Mouse (Mus musculus): Measurements from ENCODE around the gene Apod. TPM values are rescaled to one million over a fixed set of nuclear protein-coding genes. Genes with fewer than 3 reads are reported as not detected.

Gene Apod
- polyA plus RNA-seq (2014; fragmentation: Nextera tagmentation; extraction: Ambion mirVana): 36.8 and 104 TPM in 2 replicates

DNA sequence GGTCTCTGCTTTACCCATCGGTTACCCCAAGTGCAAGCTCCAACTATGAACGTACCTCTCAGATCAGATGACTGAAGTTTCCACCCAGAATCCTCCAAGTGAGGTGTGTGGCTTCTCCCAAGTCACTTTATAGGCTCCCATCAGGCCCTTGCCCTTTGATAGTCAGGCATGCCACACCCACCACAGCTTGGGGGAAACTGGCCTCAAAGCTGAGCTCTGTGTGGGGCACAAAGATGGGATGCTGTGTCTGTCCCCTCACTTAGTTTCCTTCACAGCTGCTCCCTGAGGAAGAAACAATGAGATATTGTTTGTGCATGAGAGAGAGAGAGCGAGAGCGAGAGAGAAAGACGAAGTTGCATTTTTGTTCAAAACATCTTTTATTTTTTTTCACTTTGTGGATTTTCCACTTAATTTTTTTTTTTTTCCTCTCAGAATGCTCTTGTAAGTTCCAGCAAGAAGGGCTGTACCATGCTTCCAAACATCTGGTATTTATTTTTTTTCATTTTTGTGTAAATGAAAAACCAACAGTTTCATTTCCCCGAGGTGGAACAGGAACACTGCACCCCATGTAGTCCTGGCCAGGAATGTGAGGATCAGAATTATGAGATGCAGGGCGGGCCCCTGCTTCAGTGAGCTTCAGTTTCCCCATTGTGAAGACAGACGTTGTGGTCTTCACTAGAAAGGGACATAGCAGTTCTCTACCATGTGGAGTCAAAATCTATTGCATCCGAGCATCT, at the start of gene Apod:
TSS of gene Apod (minus strand) at position 312 of the 737 bp plus-strand sequence.
- ATAC-seq (ENCODE audit: low FRiP score, low TSS enrichment) (no peak), DNase-seq (no peak)
- WGBS: 49% methylated on average over 9 of the region's 9 CpGs
- no peak within 1 kb of the TSS for H3K27ac ChIP-seq (replicated peaks; ENCODE audit: low read depth, low read length)
- H3K36me3 ChIP-seq (ENCODE audit: control insufficient read depth, insufficient read depth, low read length): no peaks in the 10 kb centered on the region
- H3K4me3 ChIP-seq (replicated peaks; ENCODE audit: low read depth, low read length): no peak within 1 kb of the TSS
- no peak within 1 kb of the TSS for H3K9ac ChIP-seq (replicated peaks; ENCODE audit: low read length)
- H3K4me2 ChIP-seq (ENCODE audit: low read length): no peak within 1 kb of the TSS
- H3K4me1 ChIP-seq (ENCODE audit: control insufficient read depth, insufficient read depth, low read length): no peaks in the 10 kb centered on the region
- H3K9me3 ChIP-seq (ENCODE audit: control insufficient read depth, low read length): no peaks in the 10 kb centered on the region
- no peaks in the 10 kb centered on the region for H3K27me3 ChIP-seq (ENCODE audit: control insufficient read depth, insufficient read depth, low read length)

DNA sequence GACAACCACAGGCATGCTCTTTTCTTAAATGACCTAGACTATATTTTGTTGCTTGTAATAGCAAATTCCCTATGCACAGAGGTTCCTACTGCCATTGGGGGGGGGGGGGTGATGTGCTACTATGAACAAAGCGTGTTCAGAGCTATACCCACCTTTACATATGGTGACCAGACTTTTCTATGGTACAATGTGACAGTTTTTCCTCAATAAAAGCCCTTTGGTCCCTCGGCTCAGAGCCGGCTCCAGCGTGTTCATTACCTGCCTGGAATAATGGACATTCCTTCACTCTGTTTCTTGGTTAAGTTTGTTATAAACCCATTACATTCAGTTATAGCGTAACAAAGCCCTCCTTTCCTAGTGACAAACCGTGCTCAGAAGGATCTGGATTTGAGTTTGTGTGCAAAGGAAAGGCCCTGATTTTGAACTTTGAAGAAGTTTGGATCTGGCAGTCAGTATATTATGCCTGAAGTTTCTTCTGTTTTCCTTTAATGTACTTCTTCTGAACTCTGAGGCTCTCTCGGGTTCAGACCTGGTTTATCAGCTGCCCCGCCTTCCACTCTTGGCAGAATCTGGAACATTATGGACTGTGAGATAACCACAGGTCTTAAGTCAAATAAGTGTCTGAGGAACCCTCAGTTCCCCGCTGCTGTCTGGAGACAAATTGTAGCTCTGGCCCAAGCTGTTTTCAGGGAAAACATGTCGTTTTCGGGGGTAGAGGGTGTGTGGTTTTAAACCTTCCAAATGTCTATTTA, 49.3 kb upstream of the Apod start:
- Histone ChIP-seq H3K27me3 (ENCODE audit: control insufficient read depth, insufficient read depth, low read length) (no peaks in the 10 kb centered on the region), H3K4me3 (replicated peaks; ENCODE audit: low read depth, low read length) (no peak overlapping the region), H3K36me3 (ENCODE audit: control insufficient read depth, insufficient read depth, low read length) (no peaks in the 10 kb centered on the region), H3K9ac (replicated peaks; ENCODE audit: low read length) (no peak overlapping the region), H3K9me3 (ENCODE audit: control insufficient read depth, low read length) (no peaks in the 10 kb centered on the region), H3K4me2 (ENCODE audit: low read length) (no peak overlapping the region), H3K27ac (replicated peaks; ENCODE audit: low read depth, low read length) (no peak overlapping the region), H3K4me1 (ENCODE audit: control insufficient read depth, insufficient read depth, low read length) (no peaks in the 10 kb centered on the region)
- DNase-seq (no peak), ATAC-seq (ENCODE audit: low FRiP score, low TSS enrichment) (no peak)
- WGBS: 82% methylated on average over 11 of the region's 11 CpGs

DNA sequence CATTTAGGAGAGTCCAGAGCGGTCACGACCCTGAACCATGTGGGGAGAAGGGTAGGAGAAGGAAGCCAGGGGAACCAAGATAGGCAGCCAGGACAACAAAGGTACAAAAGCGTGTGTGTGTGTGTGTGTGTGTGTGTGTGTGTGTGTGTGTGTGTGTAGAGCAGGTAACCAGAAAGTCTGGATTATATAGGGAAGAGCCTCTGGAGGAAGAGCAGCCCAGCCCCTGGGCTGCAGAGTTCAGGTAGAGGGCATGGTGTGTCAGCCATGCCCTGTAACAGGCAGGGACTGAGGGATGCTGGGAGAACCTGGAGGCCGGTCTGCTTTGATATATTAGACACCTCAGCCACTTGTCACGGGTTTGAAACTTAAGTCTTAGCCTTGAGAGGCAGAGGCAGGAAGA, 44.9 kb upstream of the Apod start:
- no peak overlapping the region for H3K27ac ChIP-seq (replicated peaks; ENCODE audit: low read depth, low read length)
- DNase-seq (no peak), ATAC-seq (ENCODE audit: low FRiP score, low TSS enrichment) (no peak)
- H3K4me1 ChIP-seq (ENCODE audit: control insufficient read depth, insufficient read depth, low read length): no peaks in the 10 kb centered on the region
- H3K4me3 ChIP-seq (replicated peaks; ENCODE audit: low read depth, low read length): no peak overlapping the region
- 71% methylated on average over 5 of the region's 5 CpGs for WGBS
- H3K9ac ChIP-seq (replicated peaks; ENCODE audit: low read length): no peak overlapping the region
- no peaks in the 10 kb centered on the region for H3K27me3 ChIP-seq (ENCODE audit: control insufficient read depth, insufficient read depth, low read length)
- H3K4me2 ChIP-seq (ENCODE audit: low read length): no peak overlapping the region
- H3K36me3 ChIP-seq (ENCODE audit: control insufficient read depth, insufficient read depth, low read length): no peaks in the 10 kb centered on the region
- no peaks in the 10 kb centered on the region for H3K9me3 ChIP-seq (ENCODE audit: control insufficient read depth, low read length)

DNA sequence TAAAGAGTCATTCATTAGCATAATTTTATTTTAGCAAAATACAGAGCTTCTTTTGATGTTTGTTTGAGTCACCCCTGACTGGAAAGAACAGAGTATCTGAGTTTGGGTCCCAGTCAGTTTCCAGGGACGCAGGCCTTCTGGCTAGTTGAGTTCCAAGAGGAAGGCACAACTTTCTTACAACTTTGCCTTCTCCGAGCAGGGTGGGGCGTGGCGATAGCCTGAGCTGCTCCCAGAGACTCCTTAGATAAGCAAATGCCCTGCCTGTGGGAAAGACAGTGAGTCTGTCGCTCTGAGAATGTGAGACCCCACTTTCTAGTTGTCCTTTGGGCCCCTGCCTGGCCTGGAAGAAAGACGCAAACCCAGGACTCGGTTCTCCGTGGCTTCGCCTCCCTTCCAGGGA, 44.4 kb upstream of the Apod start:
- Histone ChIP-seq H3K36me3 (ENCODE audit: control insufficient read depth, insufficient read depth, low read length) (no peaks in the 10 kb centered on the region), H3K27me3 (ENCODE audit: control insufficient read depth, insufficient read depth, low read length) (no peaks in the 10 kb centered on the region), H3K27ac (replicated peaks; ENCODE audit: low read depth, low read length) (no peak overlapping the region), H3K4me3 (replicated peaks; ENCODE audit: low read depth, low read length) (no peak overlapping the region), H3K9ac (replicated peaks; ENCODE audit: low read length) (no peak overlapping the region), H3K4me1 (ENCODE audit: control insufficient read depth, insufficient read depth, low read length) (no peaks in the 10 kb centered on the region), H3K4me2 (ENCODE audit: low read length) (no peak overlapping the region), H3K9me3 (ENCODE audit: control insufficient read depth, low read length) (no peaks in the 10 kb centered on the region)
- ATAC-seq (ENCODE audit: low FRiP score, low TSS enrichment): no peak
- WGBS: 33% methylated on average over 9 of the region's 9 CpGs
- DNase-seq: no peak

DNA sequence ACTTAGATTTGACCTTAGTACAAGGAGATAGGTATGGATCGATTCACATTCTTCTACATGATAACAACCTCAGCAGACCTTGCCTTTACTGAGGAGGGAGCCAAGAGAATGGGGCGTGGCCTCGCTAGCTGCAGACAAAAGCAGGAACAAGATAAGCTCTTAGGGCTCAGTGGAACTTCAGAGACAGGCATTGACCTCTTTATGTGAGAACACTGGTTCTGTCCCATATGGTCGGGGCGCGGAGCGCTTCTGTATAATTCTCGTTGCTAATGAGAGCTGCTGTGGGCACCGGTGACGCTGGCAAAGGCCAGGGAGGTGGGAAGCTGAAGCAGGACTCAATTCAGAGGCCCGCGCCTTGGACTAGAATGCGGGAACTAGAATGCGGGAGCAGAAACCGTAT, 44.0 kb upstream of the Apod start:
- no peaks in the 10 kb centered on the region for H3K4me1 ChIP-seq (ENCODE audit: control insufficient read depth, insufficient read depth, low read length)

DNA sequence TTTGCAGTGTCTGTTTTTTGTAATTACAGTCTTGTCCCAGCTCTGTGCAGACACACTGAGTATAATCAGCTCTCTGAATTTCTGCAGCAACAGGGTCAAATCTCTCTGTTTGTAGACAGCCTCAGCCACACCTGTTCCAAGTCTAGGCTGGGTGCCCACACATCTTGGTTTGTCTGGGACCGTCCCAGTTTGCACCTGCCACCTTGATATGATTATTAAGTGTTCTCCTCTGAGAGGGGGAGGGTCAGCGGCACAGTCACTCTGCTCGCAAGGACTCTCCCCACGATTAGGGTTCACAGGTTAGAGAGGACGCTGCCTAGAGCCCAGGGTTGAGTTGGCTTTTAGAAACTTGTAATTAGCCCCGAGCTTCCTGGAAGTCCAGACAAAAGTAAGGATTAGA, 41.3 kb upstream of the Apod start:
- Histone ChIP-seq H3K36me3 (ENCODE audit: control insufficient read depth, insufficient read depth, low read length) (no peaks in the 10 kb centered on the region), H3K9ac (replicated peaks; ENCODE audit: low read length) (no peak overlapping the region), H3K4me1 (ENCODE audit: control insufficient read depth, insufficient read depth, low read length) (no peaks in the 10 kb centered on the region), H3K27ac (replicated peaks; ENCODE audit: low read depth, low read length) (no peak overlapping the region), H3K4me2 (ENCODE audit: low read length) (no peak overlapping the region), H3K27me3 (ENCODE audit: control insufficient read depth, insufficient read depth, low read length) (no peaks in the 10 kb centered on the region), H3K4me3 (replicated peaks; ENCODE audit: low read depth, low read length) (no peak overlapping the region), H3K9me3 (ENCODE audit: control insufficient read depth, low read length) (no peaks in the 10 kb centered on the region)
- no peak for DNase-seq
- ATAC-seq (ENCODE audit: low FRiP score, low TSS enrichment): no peak
- WGBS: 69% methylated on average over 6 of the region's 6 CpGs

More for the DNA sequence above, 44.0 kb upstream of the Apod start:
- Histone ChIP-seq H3K27ac (replicated peaks; ENCODE audit: low read depth, low read length) (no peak overlapping the region), H3K36me3 (ENCODE audit: control insufficient read depth, insufficient read depth, low read length) (no peaks in the 10 kb centered on the region), H3K4me3 (replicated peaks; ENCODE audit: low read depth, low read length) (no peak overlapping the region), H3K27me3 (ENCODE audit: control insufficient read depth, insufficient read depth, low read length) (no peaks in the 10 kb centered on the region), H3K4me2 (ENCODE audit: low read length) (no peak overlapping the region), H3K9ac (replicated peaks; ENCODE audit: low read length) (no peak overlapping the region; the same call in 1 of the 2 replicates), H3K9me3 (ENCODE audit: control insufficient read depth, low read length) (no peaks in the 10 kb centered on the region)
- ATAC-seq (ENCODE audit: low FRiP score, low TSS enrichment) (no peak), DNase-seq (no peak)
- 33% methylated on average over 15 of the region's 15 CpGs for WGBS

DNA sequence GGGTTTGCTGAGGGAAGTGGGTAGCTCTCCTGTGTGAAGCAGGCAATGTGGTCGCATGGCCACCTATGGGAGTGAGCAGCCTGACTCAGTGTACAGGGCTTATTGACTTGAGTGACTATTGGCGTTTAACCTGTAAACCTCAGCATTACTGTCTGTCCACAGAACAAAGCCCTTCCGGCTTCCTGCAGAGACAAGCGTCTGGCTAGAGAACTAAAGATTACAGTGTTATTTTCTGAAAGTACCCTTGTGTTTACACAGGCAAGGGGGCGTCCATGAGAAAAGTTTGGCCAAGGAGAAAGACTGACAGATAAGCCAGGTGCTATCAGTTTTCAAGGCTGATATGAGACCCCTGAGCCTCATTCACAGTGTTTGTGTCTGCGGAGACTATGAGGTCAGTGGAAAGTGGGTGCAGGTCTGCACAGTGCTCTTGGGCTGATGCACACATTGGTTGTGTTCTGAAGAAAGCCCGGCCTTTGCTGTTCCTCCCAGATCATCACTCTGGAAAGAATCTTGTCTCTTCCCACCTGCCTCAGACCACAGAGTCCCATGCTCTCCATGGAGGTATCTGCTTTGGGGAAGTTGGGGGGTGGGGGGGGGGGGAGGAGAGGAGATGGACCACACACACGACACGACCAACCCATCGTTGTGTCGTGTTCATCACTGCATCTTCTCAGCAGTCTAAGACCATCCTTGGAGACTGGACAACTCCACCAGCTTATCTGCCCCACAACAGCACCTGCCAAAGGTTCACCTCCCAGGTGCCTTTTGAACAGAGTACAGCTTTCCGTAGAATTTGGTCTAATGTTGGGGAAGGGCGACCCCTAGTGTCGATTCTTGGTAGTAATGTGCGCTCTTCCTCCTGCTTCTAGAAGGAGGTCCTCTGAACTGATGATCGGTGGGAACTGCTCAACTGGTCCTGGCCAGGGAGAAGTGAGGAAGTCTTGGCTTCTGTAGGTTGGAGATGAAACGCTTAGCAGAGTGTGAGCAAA, 40.0 kb upstream of the Apod start:
- Histone ChIP-seq H3K9ac (replicated peaks; ENCODE audit: low read length) (no peak overlapping the region), H3K4me3 (replicated peaks; ENCODE audit: low read depth, low read length) (no peak overlapping the region), H3K27me3 (ENCODE audit: control insufficient read depth, insufficient read depth, low read length) (no peaks in the 10 kb centered on the region), H3K36me3 (ENCODE audit: control insufficient read depth, insufficient read depth, low read length) (no peaks in the 10 kb centered on the region), H3K4me1 (ENCODE audit: control insufficient read depth, insufficient read depth, low read length) (no peaks in the 10 kb centered on the region), H3K27ac (replicated peaks; ENCODE audit: low read depth, low read length) (no peak overlapping the region), H3K9me3 (ENCODE audit: control insufficient read depth, low read length) (no peaks in the 10 kb centered on the region), H3K4me2 (ENCODE audit: low read length) (peak overlapping the region; percentile 16; the same call in 1 of the 2 replicates)
- ATAC-seq (ENCODE audit: low FRiP score, low TSS enrichment): peak; percentile 60; the same call in 1 of the 2 replicates
- WGBS: 33% methylated on average over 17 of the region's 17 CpGs
- peak; percentile 90 for DNase-seq

DNA sequence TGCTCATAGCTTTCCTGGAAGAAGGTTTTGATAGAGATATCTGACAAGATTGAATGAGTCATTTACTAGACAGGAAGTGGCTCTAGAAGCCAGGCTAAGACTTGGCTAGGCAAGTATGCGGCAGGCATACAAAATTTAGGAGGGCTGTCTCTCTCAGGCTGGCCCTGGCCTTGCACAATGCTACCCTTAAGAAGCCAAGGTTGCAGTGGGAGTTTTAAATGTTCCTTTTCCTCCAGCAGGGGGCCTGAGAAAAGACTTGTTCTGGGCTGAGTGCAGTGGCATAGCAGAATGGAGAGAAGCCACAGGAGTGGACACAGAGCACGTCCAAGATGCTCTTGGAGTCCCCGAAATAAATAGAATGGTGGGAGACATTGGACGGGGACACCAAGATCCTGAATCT, 38.4 kb upstream of the Apod start:
- ATAC-seq (ENCODE audit: low FRiP score, low TSS enrichment): no peak

More for the DNA sequence above, 38.4 kb upstream of the Apod start:
- Histone ChIP-seq H3K4me1 (ENCODE audit: control insufficient read depth, insufficient read depth, low read length) (no peaks in the 10 kb centered on the region), H3K4me2 (ENCODE audit: low read length) (no peak overlapping the region), H3K27me3 (ENCODE audit: control insufficient read depth, insufficient read depth, low read length) (no peaks in the 10 kb centered on the region), H3K27ac (replicated peaks; ENCODE audit: low read depth, low read length) (no peak overlapping the region), H3K4me3 (replicated peaks; ENCODE audit: low read depth, low read length) (no peak overlapping the region), H3K9me3 (ENCODE audit: control insufficient read depth, low read length) (no peaks in the 10 kb centered on the region), H3K36me3 (ENCODE audit: control insufficient read depth, insufficient read depth, low read length) (no peaks in the 10 kb centered on the region), H3K9ac (replicated peaks; ENCODE audit: low read length) (no peak overlapping the region)
- DNase-seq: peak; percentile 56
- 74% methylated on average over 4 of the region's 4 CpGs for WGBS
